Mouse (Mus musculus) gastrocnemius, postnatal 14 days (tissue): ENCODE data around the gene Cd151. TPM values are rescaled to one million over a fixed set of nuclear protein-coding genes. Genes with fewer than 3 reads are reported as not detected.
"Not testable (repeated sequence)": the region's sequence is repeated elsewhere in the genome, so short reads cannot be mapped to it uniquely, and the experiment has no call there.

Experiments
- DNase-seq: peaks from one replicate; pipeline ENCODE4 v3.0.0; 2021; ENCODE audit warnings: mixed read lengths
- intact Hi-C: fragments of 180-260 bp; cut with DNase I; formaldehyde crosslinking; loops from one replicate; pipeline ENCODE4 v1.15.1; 2025; ENCODE audit warnings: low total_unique reads
- total RNA-seq, 2 experiments: library from RNA; stranded (reverse); gene quantifications; 2 replicates each; pipeline ENCODE4 v1.2.3; 2021

Gene Cd151
- total RNA-seq, 2 experiments from 2014 or later: 79.8 to 82.0 TPM

DNA sequence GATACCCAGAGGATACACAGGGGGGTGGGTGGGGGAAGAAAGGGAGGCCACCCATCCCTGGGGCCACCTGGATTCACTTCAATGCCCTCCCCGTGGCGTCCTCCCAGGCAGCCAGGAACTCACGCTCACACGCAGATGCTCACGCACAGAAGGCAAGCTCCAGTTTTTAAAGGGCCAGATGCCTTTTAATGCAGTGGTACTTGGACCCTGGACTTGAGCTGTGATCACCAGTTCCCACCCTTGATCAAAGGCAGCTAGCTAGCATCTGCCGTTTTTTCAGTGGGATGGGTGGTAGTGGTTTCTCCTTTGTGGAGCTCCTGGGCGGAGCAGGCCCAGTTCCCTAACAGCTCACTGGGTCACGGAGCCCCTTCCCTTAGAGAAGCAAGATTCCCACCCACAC lies 32.7 kb upstream of the Cd151 start:
- DNase-seq: peak; percentile 23
- intact Hi-C loops: no loop called here

DNA sequence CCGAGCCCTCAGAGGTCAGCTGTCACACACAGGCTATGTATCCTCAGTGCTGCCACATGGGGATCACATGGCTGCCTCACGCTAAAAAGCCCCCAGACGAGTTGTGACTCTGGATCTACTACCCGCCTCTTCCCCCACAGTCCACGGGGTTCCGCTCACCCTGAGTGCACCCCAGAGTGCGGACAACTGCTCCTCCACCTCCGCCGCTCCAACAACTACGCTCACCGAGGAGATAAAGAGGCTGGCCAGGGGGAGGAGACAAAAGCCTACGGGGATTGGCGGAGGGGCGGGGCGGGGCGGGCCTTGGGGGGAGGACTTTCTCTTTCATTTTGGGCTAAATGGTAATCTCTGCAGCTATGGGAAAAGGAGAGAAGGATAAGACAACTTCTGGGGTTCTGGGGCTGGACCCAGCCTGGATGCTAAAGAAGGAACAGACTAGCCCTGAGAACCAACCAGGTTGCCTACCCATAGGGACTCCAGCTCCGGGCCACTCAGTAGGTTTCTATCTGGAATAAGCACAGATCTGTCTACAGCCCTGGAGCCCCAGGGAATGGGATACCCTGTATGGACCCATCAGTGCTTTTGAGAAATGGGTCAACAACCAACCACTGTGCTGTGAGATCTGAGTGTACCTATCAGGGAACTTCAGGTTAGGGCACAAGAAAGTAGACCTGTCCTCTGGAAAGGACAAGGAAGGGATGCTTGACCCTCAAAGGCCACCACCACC lies 31.9 kb upstream of the Cd151 start:
- DNase-seq: peak; percentile 57
- intact Hi-C loops: no loop called here

DNA sequence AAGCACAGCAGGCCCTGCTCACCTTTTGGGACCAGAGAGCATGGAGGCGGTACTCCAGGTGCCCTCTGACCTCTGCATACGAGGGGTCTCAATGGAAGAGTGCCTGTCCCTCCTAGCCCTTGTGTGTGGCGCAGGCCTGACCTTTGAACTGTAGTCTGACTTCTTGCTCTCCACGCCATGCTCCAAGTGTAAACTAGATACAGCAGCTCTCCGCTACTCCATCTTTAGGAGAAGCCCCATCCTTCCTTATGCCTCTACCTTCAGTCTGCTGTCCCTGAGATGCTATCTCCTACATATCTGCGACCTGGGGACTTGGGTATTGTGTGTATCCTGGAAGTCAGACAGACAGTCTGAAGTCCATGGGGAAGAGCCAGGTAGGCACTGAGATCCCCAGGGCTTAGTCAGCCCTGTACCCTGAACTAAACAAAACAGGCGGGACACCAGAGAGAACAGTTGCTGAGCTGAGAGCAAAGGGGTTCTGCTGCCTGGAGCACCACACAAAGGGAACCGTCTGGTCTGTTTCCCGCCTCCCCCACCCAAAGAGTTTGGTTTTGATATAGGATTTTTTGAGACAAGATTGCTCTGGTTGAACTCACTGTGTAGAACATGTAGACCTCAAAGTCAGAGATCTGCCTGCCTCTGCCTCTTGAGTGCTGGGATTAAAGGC lies 31.2 kb upstream of the Cd151 start:
- intact Hi-C loops: no loop called here
- DNase-seq: no peak

DNA sequence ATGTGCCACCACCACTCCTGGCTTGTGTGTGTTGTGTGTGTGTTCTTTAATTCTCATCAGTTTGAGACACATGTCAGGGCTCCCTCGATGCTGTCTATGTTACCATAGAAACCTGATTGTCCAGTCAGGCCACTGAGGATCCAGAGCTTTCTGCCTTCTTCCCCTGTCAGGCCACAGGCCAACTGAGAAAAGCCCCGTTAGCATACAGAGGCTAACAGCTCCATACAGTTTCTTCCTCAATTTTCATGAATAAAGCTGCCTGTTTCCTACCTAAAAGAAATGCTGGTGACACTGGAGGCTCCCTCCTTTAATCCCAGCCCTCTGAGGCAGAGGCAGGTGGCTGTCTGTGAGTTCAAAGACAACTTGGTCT lies 30.7 kb upstream of the Cd151 start:
- no peak for DNase-seq
- intact Hi-C loops: no loop called here

DNA sequence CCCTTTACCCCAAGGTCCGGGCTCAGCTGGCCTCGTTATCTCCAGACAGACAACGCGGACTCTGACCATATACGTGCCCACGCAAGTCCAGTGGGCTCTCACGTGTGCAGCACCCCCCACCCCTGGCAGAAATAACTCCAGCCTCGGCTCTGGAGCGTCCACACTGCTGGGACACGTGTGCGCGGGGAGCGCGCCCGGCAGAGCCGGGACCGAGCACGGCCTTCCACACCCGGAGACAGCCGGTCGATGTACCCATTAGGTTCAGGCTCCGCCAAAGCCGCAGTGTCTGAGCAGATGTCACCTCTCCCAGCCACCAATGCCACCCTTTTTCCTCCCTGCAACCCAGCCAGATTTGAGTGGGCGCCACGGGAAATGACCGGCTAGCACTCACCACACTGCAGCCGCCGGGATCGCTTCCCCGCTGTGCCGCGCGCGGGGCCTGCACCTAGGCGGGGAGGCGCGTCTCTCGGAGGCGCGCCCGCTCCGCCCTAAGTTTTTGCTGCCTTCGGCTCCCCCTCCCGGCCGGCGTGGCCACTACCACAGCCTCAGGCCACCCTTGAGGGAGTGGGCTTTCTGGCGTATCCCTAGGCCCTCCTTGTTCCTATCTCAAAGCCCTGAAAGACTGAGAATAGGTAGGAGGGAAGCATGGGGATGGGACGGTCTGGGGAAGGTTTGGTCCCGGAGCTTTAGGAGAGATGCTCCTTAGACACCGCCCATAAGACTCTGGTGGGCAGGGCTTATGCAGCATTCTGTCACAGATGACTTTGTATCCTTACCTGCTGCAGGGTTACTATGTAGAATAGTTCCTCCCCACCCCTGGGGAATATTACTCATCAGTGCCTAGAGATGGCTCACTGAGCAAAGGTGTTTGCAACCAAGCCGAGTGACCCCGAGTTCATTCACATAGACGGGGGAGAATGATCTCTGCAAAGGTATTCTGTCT lies 29.7 kb upstream of the Cd151 start, which contains the start of gene Slc25a22:
TSS of gene Slc25a22 (minus strand) at position 715 of the 943 bp plus-strand sequence.
- peak; percentile 86 for DNase-seq
- intact Hi-C loops: no loop called here

DNA sequence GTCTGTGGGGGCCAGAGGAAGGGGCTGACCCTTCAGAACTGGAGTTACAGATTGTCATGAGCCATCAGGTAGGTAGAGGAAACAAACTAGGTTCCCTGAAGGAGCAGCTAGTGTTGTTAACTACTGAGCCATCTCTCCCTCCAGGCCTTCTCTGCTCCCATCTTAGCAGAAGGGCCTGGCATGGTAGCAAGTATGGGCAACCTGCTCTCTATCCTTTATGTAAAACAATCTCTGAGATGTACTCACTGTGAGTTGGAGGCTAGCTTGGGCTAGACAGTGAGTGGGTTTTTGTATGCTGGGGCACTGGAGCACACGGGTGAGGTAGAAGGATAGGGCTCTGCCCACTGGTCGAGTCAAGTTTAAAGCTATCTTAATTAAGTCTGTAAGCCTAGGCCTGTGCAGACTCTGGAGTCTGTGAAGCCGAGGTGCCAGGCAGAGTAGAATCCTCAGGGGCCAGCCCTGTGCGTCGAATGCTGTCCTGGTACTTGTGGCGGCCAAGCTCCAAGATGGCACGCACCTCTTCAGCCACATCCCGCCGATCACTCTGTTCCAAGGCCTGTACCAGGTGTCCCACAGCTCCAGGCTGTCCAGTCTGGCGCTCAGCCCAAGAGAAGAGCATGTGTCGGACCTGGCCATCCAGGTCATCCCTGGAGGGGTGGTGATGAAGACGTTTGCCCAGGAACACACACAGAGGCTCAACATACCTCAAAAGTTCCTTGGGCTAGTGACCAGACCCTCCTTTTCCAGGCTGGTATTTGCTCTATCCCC lies 28.8 kb upstream of the Cd151 start:
- intact Hi-C loops: no loop called here
- peak; percentile 9 for DNase-seq

DNA sequence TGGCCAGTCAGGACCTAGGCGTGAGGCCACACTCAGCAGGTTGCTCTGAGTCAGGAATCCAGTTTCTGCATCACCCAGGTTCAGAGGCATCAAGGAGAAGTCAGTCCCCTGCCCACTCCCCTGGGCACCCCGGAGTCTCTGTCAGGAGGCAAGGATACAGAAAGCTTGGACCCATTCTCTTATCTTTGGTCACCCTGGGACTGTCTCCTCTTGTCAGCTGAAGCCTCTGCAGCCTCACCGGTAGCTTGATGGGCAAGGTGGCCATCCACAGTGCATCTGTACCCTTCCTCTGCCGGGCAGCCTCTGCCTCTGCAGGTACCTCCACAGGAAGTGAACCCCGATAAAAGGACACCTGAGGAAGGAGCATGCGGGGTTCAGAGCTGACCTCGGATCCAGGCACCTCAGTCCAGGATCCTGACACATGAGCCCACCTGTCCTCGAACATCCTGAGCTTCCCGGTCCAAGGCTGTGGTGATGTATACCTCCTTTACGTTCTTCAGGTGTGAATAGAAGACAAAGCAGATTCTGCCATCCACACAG lies 28.0 kb upstream of the Cd151 start:
- intact Hi-C loops: no loop called here
- DNase-seq: peak; percentile 4

DNA sequence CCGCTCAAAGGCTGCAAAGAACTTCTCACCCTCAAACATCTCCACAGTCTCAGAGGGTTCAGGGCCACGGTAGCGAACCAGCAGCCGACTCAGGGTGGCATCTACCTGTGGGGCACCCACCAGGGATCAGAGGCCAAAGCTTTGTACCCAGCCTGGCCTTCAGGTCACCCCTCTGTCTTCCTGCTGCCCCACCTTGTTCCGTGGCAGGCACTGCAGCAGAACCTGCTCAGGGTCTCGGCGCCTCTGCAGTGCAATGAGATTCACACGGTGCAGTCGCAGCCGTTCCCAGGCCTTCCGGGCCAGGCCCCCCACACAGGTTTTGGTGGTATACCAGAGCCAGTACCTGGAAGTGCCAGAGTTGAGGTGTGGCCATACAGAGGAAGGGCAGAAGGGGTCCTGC lies 27.4 kb upstream of the Cd151 start:
- intact Hi-C loops: loop anchor here (5.0 kb wide), 1 partner anchor 33 kb away; no protein-coding TSS in a partner anchor
- DNase-seq: peak; percentile 3

DNA sequence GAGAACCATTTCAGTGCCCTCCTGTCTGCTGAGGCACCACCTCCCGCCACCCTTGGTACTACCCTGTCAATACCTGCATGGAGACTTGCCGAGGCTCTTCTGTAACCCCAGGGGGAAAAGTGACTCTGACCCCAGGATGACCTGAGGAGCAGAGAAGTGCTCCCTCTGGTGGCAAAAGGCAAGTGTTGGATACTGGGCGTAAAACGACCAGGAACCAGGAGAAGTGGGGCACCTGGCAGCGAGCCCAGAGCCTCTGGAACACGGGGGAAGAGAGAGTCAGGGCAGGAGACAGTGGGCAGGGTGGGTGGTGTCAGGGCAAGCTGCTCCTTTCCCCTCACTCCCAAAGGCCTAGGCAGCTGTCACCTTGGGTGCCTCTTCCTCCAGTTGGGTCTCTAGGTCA lies 26.6 kb upstream of the Cd151 start:
- intact Hi-C loops: loop anchor here (5.0 kb wide), 1 partner anchor 33 kb away; no protein-coding TSS in a partner anchor
- DNase-seq: peak; percentile 67

DNA sequence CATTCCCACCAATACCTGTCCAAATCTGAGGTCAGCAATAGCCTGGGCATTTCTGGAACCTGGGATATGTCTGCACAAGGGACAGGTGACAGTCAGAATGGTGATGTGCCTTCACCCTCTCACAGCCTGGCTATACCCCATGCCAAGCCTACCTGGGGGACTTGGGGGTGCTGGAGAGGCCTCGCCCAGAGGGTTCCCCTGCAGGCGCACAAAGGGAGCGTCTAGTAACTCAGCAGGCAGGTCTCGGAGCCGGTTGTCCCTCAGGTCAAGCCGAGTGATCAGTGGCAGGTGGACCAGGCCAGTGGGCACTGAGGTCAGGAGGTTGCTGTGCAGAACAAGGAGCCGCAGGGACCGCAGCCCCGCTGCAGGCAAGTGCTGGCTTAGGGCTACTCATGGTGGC lies 25.7 kb upstream of the Cd151 start:
- intact Hi-C loops: loop anchor here (5.0 kb wide), 1 partner anchor 34 kb away; no protein-coding TSS in a partner anchor

DNA sequence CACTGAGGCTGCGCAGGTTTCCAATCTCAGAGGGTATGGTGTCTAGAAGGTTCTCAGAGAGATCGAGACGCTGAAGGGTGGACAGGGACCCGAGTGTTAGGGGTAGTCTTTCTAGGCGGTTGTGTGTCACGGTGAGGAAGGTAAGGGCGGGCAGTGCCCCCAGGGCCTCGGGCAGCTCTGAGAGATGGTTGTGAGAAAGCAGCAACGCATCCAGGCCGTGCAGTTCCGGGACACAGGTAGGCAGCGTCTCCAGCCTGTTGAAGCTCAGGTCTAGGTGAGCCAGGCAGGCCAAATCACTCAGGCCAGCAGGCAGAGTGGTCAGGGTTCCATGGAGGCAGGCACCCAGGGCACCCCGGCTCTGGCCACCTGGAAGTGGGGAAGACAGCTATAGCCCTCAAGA lies 25.0 kb upstream of the Cd151 start:
- intact Hi-C loops: loop anchor here (5.0 kb wide), 1 partner anchor 35 kb away; no protein-coding TSS in a partner anchor
- DNase-seq: peak; percentile 4

More for the DNA sequence above, 25.7 kb upstream of the Cd151 start:
- DNase-seq: peak; percentile 5

DNA sequence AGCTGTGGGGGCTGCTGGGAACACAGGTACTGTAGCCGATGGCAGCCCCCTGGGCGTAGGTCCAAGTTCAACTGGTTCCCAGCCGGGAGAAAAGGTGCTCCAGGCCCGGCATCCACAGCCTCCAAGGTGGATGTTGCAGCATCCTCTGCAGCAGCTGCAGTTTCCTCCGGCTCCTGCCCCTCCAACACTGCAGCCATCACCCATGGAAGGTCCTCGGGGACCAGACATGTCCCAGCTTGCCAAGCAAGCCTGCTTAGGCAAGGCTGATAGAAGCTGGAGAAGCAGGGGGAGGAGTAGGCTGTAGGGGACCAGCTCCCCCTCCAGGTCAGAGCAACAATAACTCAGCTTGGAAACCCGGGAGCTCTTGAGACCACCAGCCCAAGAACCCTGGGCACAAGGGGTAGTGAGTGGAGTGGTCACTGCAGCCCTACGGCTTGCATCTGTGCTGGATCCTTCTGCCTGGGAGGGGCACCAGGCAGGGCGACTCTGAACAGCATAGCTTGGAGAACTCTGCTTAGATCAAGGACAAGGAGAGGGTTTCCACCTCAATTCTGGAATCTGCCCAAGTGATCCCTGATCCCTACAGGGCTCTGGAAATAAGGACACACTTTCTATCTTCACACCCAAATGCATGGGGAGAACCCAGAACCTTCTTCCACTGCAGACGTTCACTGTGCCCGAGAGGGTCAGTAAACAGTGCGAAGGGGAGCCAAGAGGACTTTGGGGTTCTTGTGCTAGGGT lies 23.9 kb upstream of the Cd151 start:
- intact Hi-C loops: loop anchor here (5.0 kb wide), 1 partner anchor 36 kb away; no protein-coding TSS in a partner anchor
- DNase-seq: peak; percentile 30

DNA sequence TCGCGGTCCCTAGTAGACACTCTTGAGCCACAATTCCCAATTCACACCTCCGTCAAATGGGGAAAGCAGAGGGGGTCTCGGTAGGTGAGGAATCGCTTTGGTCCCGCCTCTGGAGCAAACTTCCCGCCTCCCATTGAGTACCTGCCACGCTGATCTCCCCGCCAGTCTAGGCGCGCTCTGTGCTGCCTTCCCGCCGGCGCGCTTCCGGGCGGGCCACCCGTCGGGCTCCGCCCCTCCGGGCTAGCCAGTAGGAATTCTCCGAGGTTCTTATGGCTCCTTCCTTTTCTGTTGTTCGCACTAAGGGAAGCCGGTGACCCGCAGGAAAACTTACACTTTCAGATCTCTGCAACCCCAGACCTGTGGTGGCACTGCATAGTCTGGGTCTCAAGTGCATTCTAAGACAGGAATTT lies 23.4 kb upstream of the Cd151 start, which contains the start of gene Pidd1:
TSS of gene Pidd1 (minus strand) at position 198 of the 410 bp plus-strand sequence.
- intact Hi-C loops: loop anchor here (5.0 kb wide), 1 partner anchor 37 kb away; no protein-coding TSS in a partner anchor
- peak; percentile 65 for DNase-seq

DNA sequence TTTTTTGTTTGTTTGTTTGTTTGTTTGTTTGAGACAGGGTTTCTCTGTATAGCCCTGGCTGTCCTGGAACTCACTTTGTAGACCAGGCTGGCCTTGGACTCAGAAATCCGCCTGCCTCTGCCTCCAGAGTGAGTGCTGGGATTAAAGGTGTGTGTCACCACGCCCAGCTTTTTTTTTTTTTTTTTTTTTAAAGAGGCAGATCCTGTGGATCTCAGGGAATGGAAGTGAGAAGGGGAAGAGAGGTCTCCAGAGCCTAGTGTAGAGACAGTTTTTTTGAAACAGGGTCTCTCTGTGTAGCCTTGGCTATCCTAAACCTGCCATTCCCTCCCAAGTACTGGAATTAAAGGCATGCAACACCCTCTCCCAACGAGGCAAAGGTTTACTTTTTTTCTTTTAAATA lies 20.8 kb upstream of the Cd151 start:
- DNase-seq, intact Hi-C loops: not testable (repeated sequence)

DNA sequence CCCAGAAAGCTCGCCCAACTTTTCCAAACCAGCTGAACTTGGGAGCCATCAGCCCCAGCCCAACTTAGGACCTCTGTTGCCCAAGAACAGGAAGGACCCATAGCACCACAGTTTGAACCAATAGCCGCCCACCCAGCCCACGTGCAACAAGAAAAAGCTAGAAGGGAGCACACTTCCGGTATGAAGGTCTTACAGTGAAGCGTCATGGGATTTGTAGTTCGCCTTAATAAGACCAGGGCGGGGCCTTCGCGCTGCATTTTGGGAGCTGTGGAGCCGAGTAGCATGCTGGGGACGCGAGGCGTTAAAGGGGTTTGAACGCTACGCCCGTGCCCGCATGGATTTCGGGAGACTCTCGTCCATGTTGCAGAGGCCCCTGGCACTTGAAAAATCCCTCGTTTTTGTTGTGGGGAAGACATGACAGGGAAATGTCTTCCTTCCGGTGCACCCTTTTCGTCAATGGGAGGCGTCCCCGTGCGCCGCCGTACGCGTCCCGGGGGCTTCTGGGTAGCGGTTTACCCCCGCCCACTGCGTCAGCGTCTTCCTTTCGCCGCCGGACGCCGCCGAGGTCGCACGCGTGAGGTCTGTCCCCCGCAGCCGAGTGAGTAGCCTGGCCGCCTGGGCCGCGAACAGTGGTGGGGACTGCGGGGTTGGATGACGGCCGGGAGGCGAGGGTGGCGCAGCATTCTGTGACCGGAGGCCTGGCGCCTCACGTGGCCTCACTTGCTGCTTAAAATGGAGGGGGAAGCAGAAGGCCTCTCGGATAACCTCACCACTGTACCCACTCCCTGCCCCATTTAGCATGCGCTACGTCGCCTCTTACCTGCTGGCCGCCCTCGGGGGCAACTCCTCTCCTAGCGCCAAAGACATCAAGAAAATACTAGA lies 19.8 kb upstream of the Cd151 start, which contains the start of gene Rplp2:
TSS of gene Rplp2 (plus strand) at position 261 of the 882 bp plus-strand sequence.
- intact Hi-C loops: no loop called here

DNA sequence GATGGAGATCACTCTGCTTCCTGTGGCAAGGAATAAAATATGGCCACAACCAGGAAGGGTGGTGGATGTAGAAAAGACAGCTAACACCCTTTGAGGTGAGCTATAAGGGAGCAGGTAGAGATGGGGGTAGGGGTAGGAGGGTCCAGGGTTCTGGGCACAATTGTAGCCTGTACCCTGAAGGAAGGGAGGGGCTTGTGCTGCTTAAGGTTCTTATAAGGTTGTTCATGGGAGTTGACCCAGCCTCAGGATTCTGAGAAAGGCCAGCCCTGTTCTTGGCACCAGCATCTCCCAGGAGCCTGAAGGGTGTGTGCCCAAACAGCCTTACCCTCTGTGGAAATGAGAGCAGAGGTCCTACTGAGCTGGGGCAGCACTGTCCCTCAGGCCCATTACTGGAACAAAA lies 15.3 kb upstream of the Cd151 start:
- no peak for DNase-seq
- intact Hi-C loops: no loop called here

More for the DNA sequence above, 19.8 kb upstream of the Cd151 start, which contains the start of gene Rplp2:
- DNase-seq: peak; percentile 94

DNA sequence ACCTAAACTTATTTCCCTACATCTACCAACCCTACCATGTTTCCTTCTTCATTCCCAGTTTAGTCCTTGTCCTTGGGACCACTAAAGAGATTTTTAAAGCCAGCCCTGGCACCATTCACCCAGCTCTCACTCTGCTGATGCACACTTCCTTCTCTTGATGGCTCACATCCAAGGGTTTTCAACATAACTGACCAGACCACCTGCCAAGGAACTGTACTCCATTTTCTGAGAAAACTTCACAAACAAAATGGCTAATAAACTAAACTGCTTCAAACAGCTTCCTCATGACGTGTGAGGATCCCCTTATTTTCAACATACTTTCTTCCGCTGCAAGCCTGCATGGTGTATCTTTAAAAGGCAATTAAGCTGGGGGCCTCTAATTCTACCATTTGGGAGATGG lies 13.6 kb upstream of the Cd151 start:
- DNase-seq: no peak

More for the DNA sequence above, 13.6 kb upstream of the Cd151 start:
- intact Hi-C loops: no loop called here
